Mouse (Mus musculus) MEL (cell line): ENCODE results near the gene Grap.

ENCODE experiments used
- CHD2 ChIP-seq: IDR thresholded peaks from 2 replicates; pipeline ENCODE4 v1.6.1; 2011; ENCODE audit warnings: low read length, improper control_type of control experiment
- CTCF ChIP-seq, 3 experiments: IDR thresholded peaks in 2 of 3; conservative IDR thresholded peaks in 1 of 3; 2 replicates each; pipeline ENCODE4 v1.5.1; 2011 to 2012; ENCODE audit warnings: low read length in 3 of 3, low read depth in 2 of 3, mild to moderate bottlenecking in 2 of 3, improper control_type of control experiment in 1 of 3, inconsistent platforms in 1 of 3, mixed read lengths in 1 of 3, moderate library complexity in 1 of 3; ENCODE audit not compliant: control insufficient read depth in 1 of 3, insufficient read depth in 1 of 3, poor library complexity in 1 of 3, severe bottlenecking in 1 of 3
- E2F4 ChIP-seq: IDR thresholded peaks from 2 replicates; pipeline ENCODE4 v1.6.1; 2011; ENCODE audit warnings: low read depth, low read length, improper control_type of control experiment, borderline replicate concordance
- MAX ChIP-seq: IDR thresholded peaks from 2 replicates; pipeline ENCODE4 v1.6.1; 2011; ENCODE audit warnings: low read length, improper control_type of control experiment
- MXI1 ChIP-seq: IDR thresholded peaks from 2 replicates; pipeline ENCODE4 v1.6.1; 2011; ENCODE audit warnings: mild to moderate bottlenecking, low read depth, low read length, improper control_type of control experiment
- RCOR1 ChIP-seq: IDR thresholded peaks from 2 replicates; pipeline ENCODE4 v1.6.1; 2012; ENCODE audit warnings: low read depth, mild to moderate bottlenecking, inconsistent platforms, low read length, improper control_type of control experiment
- SIN3A ChIP-seq: IDR thresholded peaks from 2 replicates; pipeline ENCODE4 v1.6.1; 2012; ENCODE audit warnings: low read length, improper control_type of control experiment, inconsistent platforms
- SMC3 ChIP-seq: IDR thresholded peaks from 2 replicates; pipeline ENCODE4 v1.6.1; 2011; ENCODE audit warnings: low read depth, low read length, improper control_type of control experiment
- UBTF ChIP-seq: IDR thresholded peaks from 2 replicates; pipeline ENCODE4 v1.6.1; 2012; ENCODE audit warnings: low read depth, mild to moderate bottlenecking, inconsistent platforms, low read length, improper control_type of control experiment, moderate library complexity, borderline replicate concordance; ENCODE audit not compliant: insufficient read depth
- USF1 ChIP-seq: IDR thresholded peaks from 2 replicates; pipeline ENCODE4 v1.6.1; 2014; ENCODE audit warnings: low read depth, mild to moderate bottlenecking, inconsistent platforms, low read length, improper control_type of control experiment, moderate library complexity
- ZMIZ1 ChIP-seq: IDR thresholded peaks from 2 replicates; pipeline ENCODE4 v1.6.1; 2012; ENCODE audit warnings: low read depth, mild to moderate bottlenecking, inconsistent platforms, low read length, improper control_type of control experiment, moderate library complexity
- ZNF384 ChIP-seq: IDR thresholded peaks from 2 replicates; pipeline ENCODE4 v1.6.1; 2012; ENCODE audit warnings: low read depth, mild to moderate bottlenecking, inconsistent platforms, low read length, improper control_type of control experiment

DNA sequence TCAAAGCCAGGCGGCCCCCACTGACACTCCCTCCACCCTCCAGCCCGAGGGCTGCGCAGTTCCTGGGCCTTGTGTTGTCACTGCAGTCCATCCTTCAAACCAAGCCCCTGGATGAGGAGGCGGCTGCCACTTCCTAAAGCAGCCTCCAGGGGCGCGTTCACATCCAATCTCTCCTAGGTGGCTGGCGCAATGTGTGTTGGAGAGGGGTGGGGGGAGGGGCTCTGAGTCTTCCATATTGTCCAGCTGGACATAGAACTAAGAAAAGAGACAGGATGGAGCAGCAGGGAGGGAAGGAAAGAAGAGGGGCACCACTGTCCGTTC, 21.7 kb downstream of the Grap start:
- TF ChIP-seq CTCF (IDR thresholded peaks at IDR 0.05 in 2 of 3, conservative IDR thresholded peaks at IDR 0.05 in 1 of 3; ENCODE audit: control insufficient read depth in 1 of 3, insufficient read depth in 1 of 3, low read depth in 2 of 3, low read length in 3 of 3, poor library complexity in 1 of 3, severe bottlenecking in 1 of 3) (peak; percentile 7 to 16 (median 7); a peak in 2 of 6 replicates), SMC3 (no peak), SIN3A (no peak), CHD2 (no peak), ZMIZ1 (no peak), MAX (no peak), UBTF (no peak), E2F4 (no peak), RCOR1 (no peak), MXI1 (no peak), ZNF384 (no peak), USF1 (no peak)
